Mouse (Mus musculus): Measurements from ENCODE around the gene Fam198b.

DNA sequence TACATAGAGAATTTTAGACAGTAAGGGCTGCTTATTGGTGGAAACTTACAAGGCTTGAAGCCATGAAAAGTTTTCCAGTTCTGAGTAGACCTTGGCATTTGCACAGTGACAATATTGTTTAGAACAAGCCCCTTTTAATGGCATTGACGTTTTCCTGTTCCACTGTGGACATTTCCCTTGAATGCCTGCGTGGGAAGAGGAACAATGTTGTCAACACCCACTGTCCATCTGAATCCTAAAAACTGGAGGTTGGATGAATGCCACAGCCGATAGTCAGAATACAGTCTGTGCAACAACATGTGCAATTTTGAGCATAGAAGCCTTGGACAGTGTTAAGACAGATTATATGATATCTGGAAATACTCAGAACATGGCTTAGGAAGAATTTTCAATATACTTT, 92.5 kb downstream of the Fam198b start:
- TF ChIP-seq CTCF (IDR thresholded peaks at IDR 0.05; ENCODE audit: control insufficient read depth, insufficient read depth, insufficient replicate concordance, low read depth, low read length) (no peak), POLR2A (IDR thresholded peaks at IDR 0.05; ENCODE audit: control insufficient read depth, low read depth, low read length) (no peak)
